Mouse (Mus musculus) kidney, postnatal 10 days (tissue): ENCODE results near the gene Gm17660.

Experiments
- DNase-seq: peaks from one replicate; pipeline ENCODE4 v3.0.0; 2021; ENCODE audit warnings: mixed read lengths

The Gm17660 gene

GRCm38 (mm10) chr5:104077508-104077907 lies at the start of gene Gm17660:
Gene Gm17660, minus strand, starts transcription at chr5:104077608.
- no peak for DNase-seq

- no peak for DNase-seq
These were observed 49.3 kb upstream of the Gm17660 start for GRCm38 (mm10) chr5:104126561-104127320.

GRCm38 (mm10) chr5:104124016-104124658 lies 46.7 kb upstream of the Gm17660 start:
- DNase-seq, result no peak

GRCm38 (mm10) chr5:104115890-104116289 lies 38.5 kb upstream of the Gm17660 start:
- peak; percentile 46 for DNase-seq

- DNase-seq, result peak; percentile 91
These were observed 37.7 kb upstream of the Gm17660 start for GRCm38 (mm10) chr5:104115118-104115517.

GRCm38 (mm10) chr5:104113491-104114172 lies 36.2 kb upstream of the Gm17660 start, which contains the start of gene Sparcl1:
Gene Sparcl1, minus strand, starts transcription at chr5:104113733.
- DNase-seq, result peak; percentile 52

GRCm38 (mm10) chr5:104112511-104112910 lies 35.1 kb upstream of the Gm17660 start:
- DNase-seq, result no peak

- no peak for DNase-seq
These were observed 34.6 kb upstream of the Gm17660 start for GRCm38 (mm10) chr5:104112016-104112415.

GRCm38 (mm10) chr5:104110171-104110920 lies 32.9 kb upstream of the Gm17660 start:
- no peak for DNase-seq

- DNase-seq, result peak; percentile 45
These were observed 32.1 kb upstream of the Gm17660 start for GRCm38 (mm10) chr5:104109516-104109915.

GRCm38 (mm10) chr5:104108879-104109369 lies 31.5 kb upstream of the Gm17660 start:
- no peak for DNase-seq

GRCm38 (mm10) chr5:104108127-104108875 lies 30.9 kb upstream of the Gm17660 start:
- DNase-seq, result no peak

GRCm38 (mm10) chr5:104104111-104104510 lies 26.7 kb upstream of the Gm17660 start:
- no peak for DNase-seq

GRCm38 (mm10) chr5:104103171-104103570 lies 25.8 kb upstream of the Gm17660 start:
- DNase-seq, result no peak

- no peak for DNase-seq
These were observed 24.5 kb upstream of the Gm17660 start for GRCm38 (mm10) chr5:104101678-104102531.

GRCm38 (mm10) chr5:104096078-104096938 lies 18.9 kb upstream of the Gm17660 start:
- peak; percentile 60 for DNase-seq

GRCm38 (mm10) chr5:104095416-104096077 lies 18.1 kb upstream of the Gm17660 start:
- no peak for DNase-seq

GRCm38 (mm10) chr5:104089751-104090150 lies 12.3 kb upstream of the Gm17660 start:
- DNase-seq, result no peak

- no peak for DNase-seq
These were observed 8.0 kb upstream of the Gm17660 start for GRCm38 (mm10) chr5:104085366-104085765.
